Mouse (Mus musculus): ENCODE results near the gene Htr1d.

Htr1d gene

DNA sequence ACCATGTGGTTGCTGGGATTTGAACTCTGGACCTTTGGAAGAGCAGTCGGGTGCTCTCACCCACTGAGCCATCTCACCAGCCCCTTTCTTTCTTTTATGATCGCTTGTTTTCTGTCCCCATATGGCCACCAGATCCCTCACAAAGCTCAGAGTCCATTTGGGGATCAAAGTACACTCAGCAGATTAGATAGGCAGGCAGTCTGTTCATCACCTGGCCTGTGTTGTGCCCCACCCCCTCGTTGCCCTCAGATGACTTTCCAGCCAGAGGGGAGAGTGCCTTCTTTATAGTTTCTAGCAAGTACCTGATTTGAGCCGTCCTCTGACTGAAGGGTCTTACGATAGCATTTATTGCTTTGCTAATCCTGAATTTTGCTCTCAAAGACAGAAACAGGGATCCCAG lies 29.5 kb downstream of the Htr1d start:
- no peak for DNase-seq

DNA sequence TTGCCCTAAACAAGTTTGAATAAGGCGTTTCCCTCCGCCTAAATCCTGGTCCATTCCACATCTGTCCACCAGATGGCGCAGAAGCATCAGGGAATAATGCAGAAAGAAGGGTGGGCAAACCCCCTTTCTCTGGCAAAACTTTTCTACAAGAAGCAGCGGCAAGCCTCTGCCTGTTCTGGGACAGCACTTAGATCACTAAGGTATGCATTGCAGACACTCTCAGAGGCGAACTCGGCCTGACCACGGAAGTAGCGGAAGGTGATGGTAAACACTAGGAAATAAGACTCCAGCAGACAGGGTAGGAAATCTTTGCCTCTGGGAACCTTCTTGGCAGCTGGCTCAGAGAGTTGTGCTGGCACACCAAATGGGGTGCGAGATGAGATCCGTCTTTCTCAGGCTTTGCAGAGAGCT lies 31.5 kb downstream of the Htr1d start:
- peak; percentile 71 to 79 for DNase-seq

DNA sequence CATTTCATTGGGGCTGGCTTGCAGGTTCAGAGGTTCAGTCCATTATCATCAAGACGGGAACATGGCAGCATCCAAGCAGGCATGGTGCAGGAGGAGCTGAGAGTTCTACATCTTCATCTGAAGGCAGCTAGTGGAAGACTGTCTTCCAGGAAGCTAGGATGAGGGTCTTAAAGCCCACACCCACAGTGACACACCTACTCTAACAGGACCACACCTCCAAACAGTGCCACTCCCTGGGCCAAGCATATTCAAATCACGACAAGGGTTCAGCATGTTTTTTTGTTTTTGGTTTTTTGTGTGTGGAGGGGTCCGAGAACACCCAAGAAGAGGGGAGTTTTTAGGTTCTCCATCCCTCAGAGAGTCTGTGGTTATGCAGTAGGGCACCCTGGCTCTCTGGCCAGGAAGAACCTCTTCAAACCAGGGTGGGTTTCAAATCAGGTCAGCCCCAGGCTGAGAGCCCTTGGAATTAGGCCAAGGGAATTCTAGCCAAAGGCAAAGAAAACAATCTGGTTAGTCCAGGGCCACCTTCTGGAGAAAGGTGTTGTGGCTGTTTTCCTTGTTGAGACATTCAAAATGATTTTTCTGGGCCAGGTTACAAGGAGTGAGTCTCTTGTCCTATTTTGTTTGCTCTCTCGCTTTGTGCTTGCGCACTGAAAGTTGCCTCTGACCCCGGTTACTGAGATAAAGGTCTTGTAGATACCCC lies 33.3 kb downstream of the Htr1d start:
- DNase-seq, result no peak

DNA sequence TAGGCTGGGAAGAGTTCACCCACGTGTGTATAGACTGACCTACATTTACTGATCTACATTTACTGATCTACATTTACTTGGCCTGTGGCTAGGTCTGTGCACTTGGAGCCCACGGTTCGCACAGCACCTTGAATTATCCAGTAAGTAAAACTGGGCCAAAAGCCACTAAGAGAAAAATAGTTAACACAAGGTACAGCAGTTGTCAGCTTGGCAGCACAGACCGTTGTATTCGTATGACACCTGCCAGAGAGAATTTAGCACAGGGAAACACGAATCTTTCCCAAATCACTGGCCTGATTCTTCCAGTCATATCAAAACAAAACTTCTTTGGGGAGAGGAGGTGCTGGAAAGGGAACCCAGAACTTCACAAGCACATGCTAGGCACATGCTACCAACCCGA lies 35.0 kb downstream of the Htr1d start:
- no peak for DNase-seq

DNA sequence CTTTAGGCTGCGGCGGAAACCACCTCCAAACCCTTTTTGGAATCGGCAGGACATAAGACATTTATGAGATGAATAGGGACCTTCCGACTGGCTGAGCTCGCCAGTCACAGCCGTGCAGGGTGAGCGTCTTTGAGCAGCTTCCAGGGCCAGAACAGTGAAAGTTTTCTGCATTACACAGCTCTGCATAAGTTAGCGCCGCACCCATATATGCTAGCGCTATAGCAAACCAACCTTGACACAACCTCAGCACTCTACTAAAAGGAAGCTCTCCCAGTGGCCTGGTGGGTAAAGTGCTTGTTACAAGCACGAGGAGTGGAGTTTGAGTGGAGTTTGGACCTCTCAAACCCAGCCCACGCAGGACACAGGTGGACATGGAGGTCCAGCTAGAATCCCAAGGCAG lies 35.9 kb downstream of the Htr1d start:
- DNase-seq, result no peak

DNA sequence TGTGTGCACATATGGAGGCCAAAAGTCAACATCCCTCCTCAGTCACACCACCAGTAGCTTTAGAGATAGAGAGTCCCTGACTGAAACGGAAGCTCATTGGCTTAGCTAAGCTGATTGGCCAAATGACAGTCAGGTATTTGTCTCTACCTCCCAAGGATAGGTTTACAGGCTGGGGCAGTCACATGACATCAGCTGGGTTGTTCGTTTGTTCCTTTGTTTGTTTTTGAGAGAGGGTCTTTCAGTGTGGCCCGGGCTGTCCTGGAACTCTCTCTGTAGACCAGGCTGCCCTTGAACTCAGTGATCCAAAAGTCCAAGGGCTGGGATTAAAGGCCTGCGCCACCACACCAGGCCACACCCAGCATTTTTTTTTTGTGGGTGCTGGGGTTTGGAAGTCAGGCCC lies 37.9 kb downstream of the Htr1d start:
- no peak for DNase-seq

DNA sequence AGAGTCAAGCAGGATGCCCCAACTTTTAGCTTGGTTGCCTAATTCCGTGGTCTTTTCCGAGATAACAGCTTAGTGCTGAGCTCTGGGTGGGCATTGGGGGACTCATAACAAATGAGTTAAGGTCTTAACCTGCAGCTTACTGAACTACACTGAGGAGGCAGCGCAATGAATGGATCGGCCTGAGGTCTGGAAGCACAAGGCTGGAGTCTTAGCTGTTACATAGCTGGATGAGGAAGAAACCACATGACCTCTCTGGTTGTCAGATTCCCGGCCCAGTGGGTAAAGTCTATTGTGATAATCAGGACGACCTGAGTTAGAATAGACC lies 38.4 kb downstream of the Htr1d start:
- no peak for DNase-seq

DNA sequence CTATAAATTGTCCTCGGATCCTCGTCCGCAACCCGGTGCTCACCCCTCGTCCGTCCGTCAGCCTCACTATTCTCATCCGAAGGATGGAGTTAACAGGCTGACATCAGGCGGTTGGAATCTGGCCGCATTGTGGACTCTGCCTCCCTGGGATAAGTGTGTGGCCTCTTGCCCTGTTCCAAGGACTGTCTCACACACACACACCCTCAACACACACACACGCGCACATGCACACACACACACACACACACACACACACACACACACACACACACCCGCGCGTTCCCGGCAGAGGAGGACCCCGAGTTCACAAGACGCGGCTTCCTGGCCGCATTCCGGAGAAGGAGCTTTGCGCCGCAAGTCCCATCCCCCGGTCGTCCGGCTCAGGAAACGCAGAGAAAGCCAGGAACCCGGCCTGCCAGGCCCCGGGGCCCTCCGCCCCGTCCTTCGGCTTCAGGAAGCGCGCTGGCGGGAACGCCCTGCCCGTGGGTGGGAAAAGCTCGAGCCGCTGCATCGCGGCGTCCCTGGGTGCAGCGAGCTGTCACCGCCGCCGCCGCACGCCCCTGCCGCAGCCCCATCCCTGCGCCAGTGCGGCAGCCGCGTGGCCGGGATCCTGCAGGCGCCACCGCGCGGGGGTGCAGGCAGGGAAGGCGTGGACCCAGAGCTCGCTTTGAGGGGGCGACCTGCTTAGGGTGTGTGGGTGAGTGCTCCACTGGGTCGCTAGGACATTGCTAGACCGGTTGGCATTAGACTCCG lies 38.9 kb downstream of the Htr1d start, which contains the start of gene 6030445D17Rik:
TSS of gene 6030445D17Rik (plus strand) at position 165 of the 753 bp plus-strand sequence.
- DNase-seq, result peak; percentile 89 to 91

DNA sequence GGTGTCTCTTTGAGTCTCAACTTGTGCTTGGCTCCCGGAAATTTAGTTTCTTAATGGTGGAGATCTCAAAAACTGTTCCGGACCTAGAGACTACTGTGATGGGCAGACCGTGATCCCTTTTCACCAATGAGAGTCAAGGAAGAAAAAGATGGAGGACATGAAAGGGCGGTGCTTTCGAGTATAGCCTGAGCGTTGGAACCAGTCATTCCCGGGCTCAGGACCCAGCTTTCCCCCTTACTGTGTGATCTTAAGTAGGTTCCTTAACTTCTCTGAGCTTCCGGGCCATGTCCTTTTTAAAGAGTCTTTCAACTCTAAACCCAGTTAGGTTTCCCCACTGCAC lies 39.5 kb downstream of the Htr1d start:
- peak in 1 of 2 experiments; percentile 41 for DNase-seq

DNA sequence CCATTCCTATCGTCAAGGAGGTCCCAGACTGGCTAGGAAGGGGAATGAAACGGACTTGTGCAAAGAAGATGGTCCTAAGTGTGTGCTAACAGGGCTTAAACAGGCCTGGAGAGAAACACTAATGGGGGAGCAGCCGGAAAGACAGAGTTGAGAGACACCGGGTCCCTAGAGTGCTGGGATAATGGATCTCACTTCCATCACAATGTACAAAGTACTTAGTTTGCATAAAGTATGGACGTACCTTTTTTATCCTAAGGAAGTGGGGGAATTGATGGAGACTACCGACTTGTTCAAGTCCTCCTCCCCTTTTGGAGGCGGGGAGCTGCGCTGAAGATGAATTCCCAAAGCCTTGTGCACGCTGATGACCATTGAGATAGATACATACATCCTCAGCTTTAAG lies 40.1 kb downstream of the Htr1d start:
- DNase-seq, result no peak

DNA sequence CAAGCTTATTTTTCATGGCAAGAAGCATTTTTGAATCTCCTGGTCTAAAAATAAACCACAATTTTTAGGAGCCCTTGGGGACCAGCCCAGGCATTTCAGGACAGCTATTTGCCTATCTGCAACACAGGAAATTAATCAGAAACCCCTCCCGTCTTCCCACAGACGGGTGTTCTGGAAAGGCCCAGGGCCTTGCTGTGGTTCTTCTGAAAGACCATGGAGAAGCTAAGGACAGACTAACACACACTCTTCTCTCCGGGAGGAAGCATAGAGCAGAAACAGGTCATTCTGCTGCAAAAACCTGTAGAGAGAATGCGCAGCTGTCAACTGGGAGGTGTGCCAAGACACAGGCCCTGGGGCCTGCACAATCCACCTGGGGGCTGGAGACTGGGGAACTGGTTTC lies 42.9 kb downstream of the Htr1d start:
- no peak for DNase-seq

DNA sequence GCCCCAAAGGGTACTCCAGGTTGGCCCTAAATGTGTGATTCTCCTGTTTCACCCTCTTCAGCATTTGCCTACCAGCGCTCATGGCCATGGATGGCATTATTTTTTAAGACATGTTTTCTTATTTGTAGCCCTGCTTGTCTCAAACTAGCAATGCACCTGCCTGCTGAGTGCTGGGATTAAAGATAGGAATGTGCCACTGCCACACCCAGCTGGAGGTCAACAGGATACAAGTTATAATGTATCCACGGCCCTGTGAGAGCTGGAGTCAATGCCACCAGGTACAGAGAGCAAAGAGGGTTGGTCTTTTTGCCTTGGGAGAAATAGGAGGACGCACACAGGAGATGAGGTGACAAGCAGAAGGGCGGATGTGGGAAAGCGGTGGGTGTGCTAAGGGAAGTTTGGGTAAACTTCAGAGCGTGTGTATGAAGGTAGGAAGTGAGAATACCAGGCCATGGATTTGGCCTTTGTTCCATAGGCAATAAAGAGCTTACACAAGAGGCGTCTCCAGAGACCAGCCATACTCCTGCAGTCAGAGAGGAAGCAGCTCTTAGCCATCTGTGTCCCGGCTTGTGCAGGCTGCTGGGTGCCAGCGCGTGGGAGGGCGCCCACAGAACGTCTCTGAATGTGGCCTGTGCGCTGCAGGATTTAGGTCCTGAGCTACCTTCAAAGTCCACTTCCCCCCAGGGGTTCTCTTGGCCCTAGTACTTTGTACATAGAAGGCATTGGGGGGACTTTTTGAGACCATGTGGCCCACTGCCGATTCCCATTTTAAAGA lies 45.4 kb downstream of the Htr1d start:
- DNase-seq, result peak; percentile 43 to 46

DNA sequence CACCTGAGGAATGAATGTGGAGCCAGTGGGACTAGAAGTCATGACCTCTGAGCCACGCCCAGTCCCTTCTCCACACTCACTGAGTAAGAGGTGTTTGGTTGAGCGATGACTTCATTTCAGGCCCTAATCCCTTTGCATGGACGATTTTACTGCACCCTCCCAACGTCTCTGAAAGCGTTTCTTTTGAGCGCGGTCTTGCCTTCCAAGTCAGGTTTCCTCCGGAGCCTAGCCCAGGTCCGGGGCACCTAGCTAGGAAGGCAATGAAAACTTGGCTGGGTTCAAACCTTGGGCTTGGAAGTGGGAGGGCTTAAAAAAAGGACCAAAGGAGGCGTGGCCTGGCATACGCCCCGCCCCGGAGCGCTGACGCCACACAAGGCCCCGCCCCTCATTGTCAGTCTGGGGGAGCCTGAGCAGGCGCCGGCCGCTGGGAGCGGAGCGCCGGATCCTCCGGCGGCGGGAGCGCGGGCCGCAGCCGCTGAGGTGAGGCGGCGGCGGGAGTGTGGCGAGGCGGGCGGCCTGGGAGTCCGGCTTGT lies 46.1 kb downstream of the Htr1d start, which contains the start of gene Luzp1:
TSS of gene Luzp1 (plus strand) at position 391 of the 533 bp plus-strand sequence.
- peak; percentile 93 to 94 for DNase-seq

DNA sequence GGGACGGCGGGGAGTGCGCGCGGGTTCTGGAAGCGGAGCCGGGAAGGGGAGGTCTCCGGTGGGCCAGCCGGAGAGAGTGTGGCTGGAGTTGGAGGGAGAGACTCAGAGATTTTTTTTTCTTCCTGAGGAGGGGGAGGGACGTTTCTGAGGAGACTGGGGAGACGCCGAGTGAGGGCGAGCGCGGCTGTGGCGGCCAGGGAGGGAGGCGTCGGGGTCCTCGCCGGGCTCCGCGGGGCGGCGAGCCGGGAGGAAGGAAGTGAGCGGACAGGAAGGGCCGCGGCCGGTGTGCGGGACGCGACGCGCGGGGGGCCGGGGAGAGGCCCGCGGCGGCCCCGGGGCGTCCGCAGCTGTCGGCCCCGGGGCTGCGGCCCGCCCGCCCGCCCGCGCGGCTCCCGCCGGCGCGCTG lies 46.6 kb downstream of the Htr1d start:
- DNase-seq, result peak in 1 of 2 experiments; percentile 74

DNA sequence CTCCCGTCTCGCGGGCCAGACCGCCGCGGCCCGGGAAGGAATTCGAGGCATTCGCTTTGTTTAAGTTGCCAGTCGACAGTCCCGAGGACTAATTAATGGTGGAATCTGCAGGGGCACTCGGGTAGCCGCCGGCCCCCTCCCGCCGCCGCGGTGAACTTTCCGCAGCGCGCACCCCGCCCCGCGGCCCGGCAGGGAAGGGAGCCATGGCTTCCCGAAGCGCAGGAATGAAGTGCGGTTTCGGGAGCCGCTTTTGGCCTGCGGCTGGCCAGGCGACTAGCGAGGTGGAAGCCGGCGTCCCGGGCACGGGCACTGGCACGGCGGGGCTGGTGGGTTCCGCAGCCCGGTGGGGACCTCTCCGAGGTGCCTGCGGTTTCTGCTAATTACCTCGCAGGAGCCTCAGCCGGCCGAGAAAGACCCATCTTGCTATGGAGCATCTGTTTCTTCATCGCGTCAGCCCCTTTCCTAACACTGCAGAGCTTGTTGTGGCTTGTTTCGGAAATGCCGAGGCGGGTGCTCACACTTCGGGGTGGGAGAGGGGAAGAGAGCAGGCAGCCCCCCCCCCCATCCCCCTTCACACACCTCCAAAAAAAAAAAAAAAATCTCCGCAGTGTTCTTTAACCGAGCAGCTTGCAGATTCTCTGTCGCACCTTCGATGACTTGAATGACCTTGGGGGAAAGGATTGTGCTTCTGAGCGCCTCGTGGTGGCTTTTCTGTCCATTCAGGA lies 47.2 kb downstream of the Htr1d start:
- peak; percentile 46 to 53 for DNase-seq

DNA sequence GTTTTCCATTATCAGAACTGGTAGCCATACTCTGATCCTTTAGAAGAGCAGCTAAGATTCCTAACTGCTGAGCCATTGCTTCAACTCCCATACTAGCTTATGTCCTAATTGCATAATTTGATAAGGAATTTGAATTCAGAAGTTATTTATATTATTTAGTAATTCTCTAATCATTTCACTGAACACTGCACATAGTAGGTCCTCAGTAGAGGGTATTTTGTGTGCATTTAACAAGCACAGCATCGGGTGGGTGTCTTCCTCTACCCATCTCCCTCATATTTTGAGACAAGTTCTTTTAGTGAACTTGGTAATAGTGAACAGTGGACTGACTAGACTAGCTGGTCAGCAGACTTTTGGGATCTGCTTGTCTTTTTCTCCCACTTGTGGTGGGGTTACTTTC lies 53.4 kb downstream of the Htr1d start:
- no peak for DNase-seq

DNA sequence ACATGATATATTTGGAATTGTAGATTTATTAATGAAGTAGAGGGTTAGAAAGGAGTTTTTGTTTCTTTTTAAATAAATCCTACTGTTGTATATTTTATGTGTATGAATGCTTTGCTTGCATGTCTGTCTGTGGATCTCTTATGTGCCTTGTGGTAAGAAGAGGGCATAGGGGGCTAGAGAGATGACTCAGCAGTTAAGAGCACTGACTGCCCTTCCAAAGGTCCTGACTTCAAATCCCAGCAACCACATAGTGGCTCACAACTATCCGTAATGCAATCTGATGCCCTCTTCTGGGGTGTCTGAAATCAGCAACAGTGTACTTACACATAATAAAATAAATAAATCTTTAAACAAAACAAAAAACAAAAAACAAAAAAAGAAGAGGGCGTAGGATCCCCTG lies 63.2 kb downstream of the Htr1d start:
- no peak for DNase-seq

Data from lung, adult 18-20 months (tissue).